Mouse (Mus musculus) heart, postnatal 0 days (tissue): ENCODE data around the gene Mef2d.

Experiments used
- CTCF ChIP-seq: IDR thresholded peaks from 2 replicates; pipeline ENCODE4 v1.5.1; 2016; ENCODE audit warnings: antibody characterized with exemption, control low read depth, low read depth
- EP300 ChIP-seq: IDR thresholded peaks from 2 replicates; pipeline ENCODE4 v1.6.1; 2016; ENCODE audit warnings: antibody characterized with exemption, low read depth

DNA sequence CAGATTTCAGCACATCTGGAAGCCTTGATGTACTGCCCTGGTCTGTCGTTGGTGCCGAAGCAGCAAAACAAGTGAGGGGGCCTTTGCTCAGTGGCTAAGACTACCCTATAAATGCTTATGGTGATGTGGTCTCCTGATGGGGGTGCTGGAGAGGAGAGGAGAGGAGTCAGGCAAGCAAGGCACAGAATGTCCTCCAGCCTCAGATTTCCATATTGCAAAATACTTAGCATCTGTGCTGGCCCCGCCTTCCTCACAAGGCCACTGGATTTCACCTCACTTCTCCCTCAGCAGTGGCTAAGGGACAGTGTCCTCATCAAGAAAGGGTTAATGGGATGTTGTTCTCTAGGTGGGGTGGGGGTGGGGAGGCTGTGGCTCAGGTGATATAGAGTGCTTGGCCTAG lies 30.3 kb downstream of the Mef2d start:
- TF ChIP-seq CTCF (no peak), EP300 (no peak)
